Mouse (Mus musculus) ES-CJ7 (cell line): ENCODE measurements around the gene Olfr285.
A peak's percentile ranks its signal among the peaks of the same experiment; 100 is the strongest.

Source experiments
- DNase-seq: peaks from one replicate; pipeline ENCODE4 v3.0.0; 2011; ENCODE audit warnings: low read depth, low spot score

Olfr285 gene

DNA sequence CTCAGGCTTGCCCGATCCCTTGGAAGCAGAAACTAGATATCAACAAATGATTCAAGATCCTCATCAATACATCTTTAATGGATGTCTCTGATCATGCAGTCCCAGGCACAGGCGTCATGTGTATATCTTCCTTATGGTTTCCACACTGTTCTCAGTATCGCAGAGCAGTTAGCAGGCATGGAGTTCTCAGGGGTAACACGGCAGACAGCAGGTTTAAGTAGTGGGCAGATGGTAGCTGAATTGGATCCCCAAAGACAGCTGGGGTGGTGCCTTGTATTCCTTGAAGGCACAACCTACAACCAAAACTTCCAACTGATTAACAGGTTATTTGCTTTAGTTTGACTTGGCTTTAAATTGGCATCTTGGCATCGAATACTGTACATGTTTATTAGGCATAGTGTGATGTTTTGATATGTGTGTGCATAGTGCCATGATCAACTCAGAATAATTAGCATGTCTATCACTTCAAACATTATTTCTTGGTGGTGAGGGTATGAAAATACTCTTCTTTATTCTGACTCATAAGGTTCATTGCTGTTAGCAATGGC, at the start of gene Olfr285:
Gene Olfr285, minus strand, starts transcription at position 177 of the 548 bp plus-strand sequence.
- DNase-seq: no peak

DNA sequence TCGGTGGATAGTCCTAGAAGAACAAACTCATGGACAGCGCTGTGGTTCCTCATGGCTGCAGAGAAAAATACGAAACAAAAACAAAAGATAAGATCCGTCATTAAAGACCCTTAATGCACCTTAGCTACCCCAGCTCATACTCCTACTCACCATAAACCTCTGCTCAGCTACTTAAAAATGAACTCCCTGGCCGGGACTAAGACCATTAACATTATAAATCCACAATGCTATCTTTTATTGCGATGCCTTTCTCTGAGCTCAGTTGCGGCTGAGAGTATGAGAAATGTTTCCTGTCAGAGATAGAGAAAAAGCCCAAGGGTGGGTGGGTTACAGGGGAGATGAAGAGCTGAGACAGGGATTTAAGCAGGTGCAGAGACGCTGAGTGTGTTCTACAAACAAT, 23.7 kb upstream of the Olfr285 start, which contains the start of gene Olfr284:
Gene Olfr284, minus strand, starts transcription at position 101 of the 400 bp plus-strand sequence.
- no peak for DNase-seq

DNA sequence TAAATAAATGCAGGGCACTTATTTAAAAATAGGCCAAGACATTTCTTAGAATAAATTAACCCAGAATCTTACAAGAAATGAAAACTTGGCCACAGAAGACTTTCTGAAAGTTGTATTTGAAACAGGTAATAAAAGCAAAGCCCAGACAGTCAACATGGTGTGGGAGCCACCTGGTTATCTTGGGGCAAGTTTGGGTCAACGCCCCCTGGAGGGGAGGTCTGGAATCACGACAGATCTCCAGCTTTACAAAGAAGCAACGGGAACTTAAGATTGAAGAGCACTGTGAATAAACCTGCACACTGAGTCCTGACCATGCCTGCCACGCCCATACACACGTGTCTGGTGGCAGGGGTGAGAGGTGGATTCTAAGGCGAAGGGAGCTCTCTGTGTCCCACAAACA, 1.4 kb downstream of the Olfr285 start:
- DNase-seq: peak; percentile 45

DNA sequence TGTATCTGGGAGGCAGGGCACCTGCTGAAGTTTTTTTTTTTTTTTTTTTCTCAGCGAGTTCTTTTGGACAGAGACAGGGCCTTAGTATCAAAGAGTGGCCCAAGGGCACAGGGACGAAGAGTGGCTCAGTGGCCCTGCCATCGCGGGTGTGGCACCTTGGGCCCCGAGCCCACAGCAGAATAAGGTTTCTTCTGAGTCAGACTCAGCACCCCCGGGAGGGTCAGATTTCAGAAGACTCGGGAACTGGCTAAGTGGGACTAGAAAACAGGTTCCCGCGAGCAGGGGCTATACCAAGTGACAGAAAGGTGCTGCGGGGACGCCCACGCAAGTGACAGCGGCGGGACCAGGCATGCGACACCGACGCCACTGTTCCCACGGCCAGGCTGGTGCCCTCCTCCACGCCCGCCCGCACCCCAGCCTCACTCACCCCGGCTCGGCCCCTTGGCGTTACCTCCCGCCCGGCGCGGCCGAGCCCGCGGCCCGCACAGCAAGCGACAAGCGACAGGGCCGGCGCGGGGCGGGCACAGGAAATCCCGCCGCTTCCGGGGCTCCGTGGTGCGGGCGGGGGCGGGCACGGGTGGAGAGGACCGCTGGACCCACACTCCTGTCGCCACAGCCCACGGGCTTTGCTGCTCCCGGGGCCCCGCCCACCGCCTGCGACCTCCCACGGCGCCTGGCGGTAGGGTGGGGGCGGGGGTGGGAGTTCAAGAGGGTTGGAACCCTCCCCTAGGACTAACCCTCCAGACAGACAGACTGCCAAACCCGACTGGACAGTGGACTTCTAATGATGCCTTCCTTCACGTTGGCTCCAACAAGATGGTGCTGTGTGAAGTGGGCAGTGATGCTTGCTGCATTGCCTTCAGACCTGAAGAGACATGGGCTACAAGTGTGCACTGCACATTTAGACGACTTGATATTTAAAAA, 21.3 kb downstream of the Olfr285 start, which contains the start of gene Zfp641:
Gene Zfp641, minus strand, starts transcription at position 534 of the 924 bp plus-strand sequence.
- DNase-seq: no peak

DNA sequence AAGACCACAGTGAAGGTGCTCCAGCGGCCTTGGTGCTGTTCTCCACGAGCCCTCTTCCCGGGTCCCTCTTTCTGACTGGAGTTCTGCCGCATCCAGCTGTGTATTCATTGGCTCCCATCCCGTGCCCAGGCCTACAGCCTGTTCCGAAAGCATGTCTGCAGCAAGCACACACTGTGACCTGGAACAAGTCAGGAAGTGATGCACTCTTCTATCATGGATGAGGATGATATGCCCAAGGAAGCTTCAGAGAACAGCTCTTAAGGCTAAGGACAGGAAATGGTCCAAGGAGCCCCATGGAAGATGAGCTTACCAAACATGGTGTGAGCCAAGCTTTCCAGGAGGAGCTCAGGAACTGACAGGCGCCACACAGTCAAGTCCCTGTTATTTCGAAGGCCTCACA, 23.5 kb downstream of the Olfr285 start:
- no peak for DNase-seq

DNA sequence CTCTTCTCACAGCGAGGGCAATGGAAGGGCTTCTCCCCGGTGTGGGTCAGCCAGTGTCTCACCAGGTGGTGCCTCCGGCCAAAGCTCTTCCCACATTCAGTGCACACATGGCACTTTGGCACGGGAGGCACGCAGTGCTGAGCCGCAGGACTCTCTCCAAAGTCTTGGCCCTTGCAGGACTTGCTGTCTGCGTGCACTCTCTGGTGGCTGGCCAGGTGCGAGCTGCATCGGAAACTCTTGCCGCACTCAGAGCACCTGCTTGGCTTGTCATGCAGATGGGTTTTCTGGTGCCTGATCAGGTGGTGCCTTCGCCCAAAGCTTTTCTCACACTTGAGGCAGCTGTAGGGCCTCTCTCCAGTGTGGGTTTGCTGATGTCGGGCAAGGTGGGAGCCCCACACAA, 28.6 kb downstream of the Olfr285 start:
- no peak for DNase-seq

DNA sequence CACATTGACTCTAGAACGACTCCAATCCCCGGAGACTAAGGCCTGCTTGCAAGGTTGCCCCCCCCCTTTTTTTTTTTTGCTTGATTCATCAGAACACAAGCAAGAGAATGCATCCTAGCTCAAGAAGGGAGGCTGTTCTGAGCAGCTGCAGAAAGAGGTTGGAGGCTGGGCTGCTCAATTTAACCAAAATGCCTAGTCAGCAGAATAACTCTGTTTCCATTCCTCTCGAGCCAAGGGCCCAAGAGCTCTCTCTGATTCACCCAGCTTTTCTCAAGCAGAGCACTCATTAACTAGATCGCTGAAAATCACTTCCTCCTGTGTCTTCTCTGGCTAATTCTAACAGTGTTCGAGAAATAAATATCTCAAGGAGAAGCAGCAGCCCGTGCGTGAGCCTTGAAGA, 30.7 kb downstream of the Olfr285 start:
- DNase-seq: no peak
